Mouse (Mus musculus): ENCODE data around the gene Zkscan14. TPM values are rescaled to one million over a fixed set of nuclear protein-coding genes. Genes with fewer than 3 reads are reported as not detected.
"Not testable (repeated sequence)": the region's sequence is repeated elsewhere in the genome, so short reads cannot be mapped to it uniquely, and the experiment has no call there.

Zkscan14 gene
- polyA plus RNA-seq, 1 experiment = 3.0 TPM

DNA sequence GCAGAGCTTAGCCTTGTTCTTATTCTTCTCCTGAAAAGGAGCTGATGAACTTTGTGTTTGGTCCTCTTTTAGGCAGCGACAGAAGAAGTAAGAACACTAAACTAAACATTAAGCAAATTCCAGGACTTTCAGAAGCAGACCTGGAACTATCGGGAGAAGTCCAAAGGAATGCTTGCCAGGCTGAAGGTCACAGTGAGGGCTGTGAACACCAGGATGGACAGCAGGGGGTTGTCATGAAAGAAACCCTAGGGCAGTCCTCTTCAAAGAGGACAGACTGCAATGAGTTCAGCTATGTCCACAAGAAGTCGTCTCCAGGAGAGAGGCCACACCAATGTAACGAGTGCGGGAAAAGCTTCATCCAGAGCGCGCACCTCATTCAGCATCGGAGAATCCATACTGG, 18.3 kb upstream of the Zkscan14 start:
- TF ChIP-seq CTCF (IDR thresholded peaks at IDR 0.05; ENCODE audit: borderline replicate concordance, insufficient read depth, low read length) (no peak), POLR2A (IDR thresholded peaks at IDR 0.05; ENCODE audit: low read depth, low read length) (no peak)
- H3K27ac ChIP-seq (ENCODE audit: insufficient read depth, low read length) = no peak overlapping the region
- no peaks in the 10 kb centered on the region for H3K4me1 ChIP-seq (ENCODE audit: control insufficient read depth, insufficient read depth, low read length)
- no peak overlapping the region for H3K4me3 ChIP-seq (ENCODE audit: insufficient read depth, low read length)

GRCm38 (mm10) chr5:145218671-145219070, 17.0 kb upstream of the Zkscan14 start:
- Histone ChIP-seq H3K4me3 (ENCODE audit: insufficient read depth, low read length) (no peak overlapping the region), H3K4me1 (ENCODE audit: control insufficient read depth, insufficient read depth, low read length) (no peaks in the 10 kb centered on the region)
- no peak for TF ChIP-seq CTCF (IDR thresholded peaks at IDR 0.05; ENCODE audit: borderline replicate concordance, insufficient read depth, low read length)
- TF ChIP-seq POLR2A (IDR thresholded peaks at IDR 0.05; ENCODE audit: low read depth, low read length) = no peak

GRCm38 (mm10) chr5:145218206-145218605, 16.5 kb upstream of the Zkscan14 start:
- TF ChIP-seq CTCF (IDR thresholded peaks at IDR 0.05; ENCODE audit: borderline replicate concordance, insufficient read depth, low read length) = no peak
- TF ChIP-seq POLR2A (IDR thresholded peaks at IDR 0.05; ENCODE audit: low read depth, low read length) = no peak
- Histone ChIP-seq H3K27ac (ENCODE audit: insufficient read depth, low read length) (no peak overlapping the region), H3K4me3 (ENCODE audit: insufficient read depth, low read length) (no peak overlapping the region)

More at GRCm38 (mm10) chr5:145218671-145219070, 17.0 kb upstream of the Zkscan14 start:
- H3K27ac ChIP-seq (ENCODE audit: insufficient read depth, low read length) = no peak overlapping the region

DNA sequence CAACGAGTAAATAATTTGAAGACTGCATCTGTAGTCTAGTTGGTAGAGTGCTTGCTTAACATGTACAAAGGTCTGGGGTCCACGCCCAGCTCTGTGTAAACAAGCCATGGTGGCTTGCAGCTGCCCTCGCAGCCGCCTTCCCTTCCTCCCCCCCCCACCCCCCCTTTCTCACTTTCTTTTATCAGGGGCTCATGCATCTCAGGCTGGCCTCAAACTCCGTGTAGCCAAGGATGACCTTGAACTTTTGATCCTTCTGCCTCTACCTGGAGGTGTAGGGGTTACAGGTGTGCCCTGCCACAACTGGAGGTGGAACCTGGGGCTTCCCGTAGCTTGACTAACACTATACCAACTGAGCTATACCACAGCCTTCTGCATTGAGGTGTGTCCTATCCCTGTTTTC, 16.1 kb upstream of the Zkscan14 start:
- Histone ChIP-seq H3K4me1 (ENCODE audit: control insufficient read depth, insufficient read depth, low read length) (no peaks in the 10 kb centered on the region), H3K4me3 (ENCODE audit: insufficient read depth, low read length) (no peak overlapping the region), H3K27ac (ENCODE audit: insufficient read depth, low read length) (no peak overlapping the region)
- TF ChIP-seq POLR2A (IDR thresholded peaks at IDR 0.05; ENCODE audit: low read depth, low read length) (no peak), CTCF (IDR thresholded peaks at IDR 0.05; ENCODE audit: borderline replicate concordance, insufficient read depth, low read length) (no peak)

More at GRCm38 (mm10) chr5:145218206-145218605, 16.5 kb upstream of the Zkscan14 start:
- H3K4me1 ChIP-seq (ENCODE audit: control insufficient read depth, insufficient read depth, low read length) = no peaks in the 10 kb centered on the region

DNA sequence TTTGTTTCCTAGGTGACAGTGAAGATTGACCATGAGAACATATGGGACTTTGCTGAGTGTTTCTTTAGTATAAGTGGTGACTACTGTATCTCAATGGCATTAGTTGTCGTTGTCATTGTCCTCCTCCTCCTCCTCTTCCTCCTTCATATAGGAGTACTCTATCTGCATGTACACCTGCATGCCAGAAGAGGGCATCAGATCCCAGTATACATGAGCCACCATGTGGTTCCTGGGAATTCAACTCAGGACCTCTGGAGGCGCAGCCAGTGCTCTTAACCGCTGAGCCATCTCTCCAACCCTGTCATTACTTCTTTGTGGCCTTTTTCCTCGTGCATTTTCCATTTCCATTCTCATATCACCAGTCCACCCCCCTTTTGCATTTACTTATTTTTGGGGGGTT, 13.0 kb upstream of the Zkscan14 start:
- TF ChIP-seq POLR2A (IDR thresholded peaks at IDR 0.05; ENCODE audit: low read depth, low read length) (no peak), CTCF (IDR thresholded peaks at IDR 0.05; ENCODE audit: borderline replicate concordance, insufficient read depth, low read length) (no peak)
- Histone ChIP-seq H3K27ac (ENCODE audit: insufficient read depth, low read length) (no peak overlapping the region), H3K4me1 (ENCODE audit: control insufficient read depth, insufficient read depth, low read length) (no peaks in the 10 kb centered on the region), H3K4me3 (ENCODE audit: insufficient read depth, low read length) (no peak overlapping the region)

DNA sequence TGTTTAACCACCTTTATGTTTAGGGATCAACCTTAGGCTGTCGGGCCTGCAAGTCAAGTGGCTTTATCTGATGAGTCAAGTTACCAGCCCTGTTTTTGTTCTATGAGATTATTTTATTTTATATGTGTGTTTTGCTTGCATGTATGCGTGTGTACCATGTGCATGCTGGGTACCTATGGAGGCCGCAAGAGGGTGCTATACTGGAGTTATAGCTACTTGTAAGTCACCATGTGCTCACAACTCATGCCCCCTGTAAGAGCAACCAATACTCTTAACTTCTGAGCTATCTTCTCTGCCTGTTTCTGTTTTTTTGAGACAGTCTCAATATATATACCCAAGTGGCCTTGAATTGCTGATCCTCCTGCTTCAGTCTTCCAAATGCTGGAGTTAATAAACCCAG, 11.8 kb upstream of the Zkscan14 start:
- no peaks in the 10 kb centered on the region for H3K4me1 ChIP-seq (ENCODE audit: control insufficient read depth, insufficient read depth, low read length)
- H3K27ac ChIP-seq (ENCODE audit: insufficient read depth, low read length) = no peak overlapping the region
- TF ChIP-seq CTCF (IDR thresholded peaks at IDR 0.05; ENCODE audit: borderline replicate concordance, insufficient read depth, low read length) = no peak
- TF ChIP-seq POLR2A (IDR thresholded peaks at IDR 0.05; ENCODE audit: low read depth, low read length) = no peak
- no peak overlapping the region for H3K4me3 ChIP-seq (ENCODE audit: insufficient read depth, low read length)

DNA sequence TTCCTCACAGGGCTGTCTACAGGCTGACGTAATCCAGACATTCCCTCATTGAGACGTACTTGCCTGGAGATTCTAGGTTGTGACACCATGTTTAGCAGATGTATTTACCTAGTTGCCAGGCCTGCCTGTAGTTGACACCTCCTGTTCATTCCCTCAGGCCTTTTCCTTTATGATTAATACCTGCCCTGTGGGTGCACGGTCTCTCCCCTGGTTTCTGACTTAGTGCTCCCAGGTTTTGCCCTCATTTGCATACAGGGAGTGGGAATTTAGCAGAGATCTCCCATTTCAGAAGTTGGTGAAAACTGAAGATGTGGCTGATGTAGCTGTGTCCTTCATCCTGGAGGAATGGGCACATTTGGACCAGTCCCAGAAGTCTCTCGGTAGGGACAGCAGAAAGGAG, 10.5 kb upstream of the Zkscan14 start:
- H3K27ac ChIP-seq (ENCODE audit: insufficient read depth, low read length) = no peak overlapping the region
- H3K4me1 ChIP-seq (ENCODE audit: control insufficient read depth, insufficient read depth, low read length) = no peaks in the 10 kb centered on the region
- TF ChIP-seq POLR2A (IDR thresholded peaks at IDR 0.05; ENCODE audit: low read depth, low read length) = no peak
- TF ChIP-seq CTCF (IDR thresholded peaks at IDR 0.05; ENCODE audit: borderline replicate concordance, insufficient read depth, low read length) = no peak
- no peak overlapping the region for H3K4me3 ChIP-seq (ENCODE audit: insufficient read depth, low read length)

- TF ChIP-seq POLR2A (IDR thresholded peaks at IDR 0.05; ENCODE audit: low read depth, low read length) (no peak), CTCF (IDR thresholded peaks at IDR 0.05; ENCODE audit: borderline replicate concordance, insufficient read depth, low read length) (no peak)
- no peak overlapping the region for H3K27ac ChIP-seq (ENCODE audit: insufficient read depth, low read length)
- no peaks in the 10 kb centered on the region for H3K4me1 ChIP-seq (ENCODE audit: control insufficient read depth, insufficient read depth, low read length)
- no peak overlapping the region for H3K4me3 ChIP-seq (ENCODE audit: insufficient read depth, low read length)
These were observed 9.7 kb upstream of the Zkscan14 start for GRCm38 (mm10) chr5:145211340-145211739.

GRCm38 (mm10) chr5:145208391-145208790, 6.7 kb upstream of the Zkscan14 start:
- H3K27ac ChIP-seq (ENCODE audit: insufficient read depth, low read length); H3K4me3 ChIP-seq (ENCODE audit: insufficient read depth, low read length); H3K4me1 ChIP-seq (ENCODE audit: control insufficient read depth, insufficient read depth, low read length): not testable (repeated sequence)

DNA sequence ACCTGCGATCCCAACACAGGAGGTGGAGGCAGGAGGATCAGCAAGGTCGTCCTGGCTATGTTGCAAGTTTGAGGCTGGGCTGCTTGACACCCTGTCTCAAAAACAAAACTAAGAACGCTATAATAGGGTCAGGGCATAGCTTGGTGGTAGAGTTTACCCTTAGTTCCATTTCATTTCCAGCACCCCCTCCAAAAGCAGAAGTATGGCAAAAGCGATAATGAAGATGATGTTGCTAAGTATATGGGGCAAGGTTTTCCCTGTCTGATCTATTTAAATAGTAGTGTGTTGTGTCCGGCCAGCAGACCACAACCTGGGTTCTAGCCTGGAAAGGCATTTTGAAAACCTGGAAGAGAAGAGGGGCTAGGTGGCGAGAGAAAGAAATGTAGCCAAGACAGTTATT, 6.3 kb upstream of the Zkscan14 start:
- TF ChIP-seq POLR2A (IDR thresholded peaks at IDR 0.05; ENCODE audit: low read depth, low read length) (no peak), CTCF (IDR thresholded peaks at IDR 0.05; ENCODE audit: borderline replicate concordance, insufficient read depth, low read length) (no peak)
- no peaks in the 10 kb centered on the region for H3K4me1 ChIP-seq (ENCODE audit: control insufficient read depth, insufficient read depth, low read length)
- no peak overlapping the region for H3K4me3 ChIP-seq (ENCODE audit: insufficient read depth, low read length)
- no peak overlapping the region for H3K27ac ChIP-seq (ENCODE audit: insufficient read depth, low read length)

DNA sequence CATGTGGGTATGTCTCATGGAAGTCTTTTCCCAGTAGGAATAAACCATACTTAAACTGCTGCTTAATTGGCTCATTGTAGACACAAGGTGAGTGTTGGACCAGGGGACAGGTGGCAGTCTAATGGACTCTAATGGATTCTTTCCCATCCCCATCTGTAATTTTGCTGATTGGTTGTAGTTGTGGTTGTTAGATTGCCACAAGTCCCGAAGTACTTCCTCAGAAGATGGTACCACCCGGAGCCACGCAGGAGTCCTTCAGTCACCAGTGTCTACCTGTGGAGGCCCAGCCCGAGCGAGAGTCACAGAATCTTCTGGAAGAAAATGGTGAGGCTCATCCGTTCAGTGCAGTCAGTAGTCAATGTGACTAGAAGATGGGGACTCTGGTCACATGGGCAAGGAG, 5.7 kb upstream of the Zkscan14 start:
- H3K27ac ChIP-seq (ENCODE audit: insufficient read depth, low read length) = no peak overlapping the region

More for the DNA sequence above, 5.7 kb upstream of the Zkscan14 start:
- TF ChIP-seq CTCF (IDR thresholded peaks at IDR 0.05; ENCODE audit: borderline replicate concordance, insufficient read depth, low read length) (no peak), POLR2A (IDR thresholded peaks at IDR 0.05; ENCODE audit: low read depth, low read length) (no peak)
- Histone ChIP-seq H3K4me1 (ENCODE audit: control insufficient read depth, insufficient read depth, low read length) (no peaks in the 10 kb centered on the region), H3K4me3 (ENCODE audit: insufficient read depth, low read length) (no peak overlapping the region)

All from embryonic fibroblast, embryonic 13.5 days (primary cell).